Mouse (Mus musculus) heart, embryonic 14.5 days (tissue): ENCODE data around the gene Celf1. TPM values are rescaled to one million over a fixed set of nuclear protein-coding genes. Genes with fewer than 3 reads are reported as not detected.

Source experiments
- ATAC-seq: fragments of 200-750 bp; cut with Nextera tagmentation; 2 replicates; pipeline ENCODE4 v1.8.0; 2017; ENCODE audit warnings: low read depth, moderate TSS enrichment; ENCODE audit not compliant: insufficient number of reproducible peaks, insufficient read depth, low FRiP score
- H3K27ac ChIP-seq, 2 experiments: fragments of 200-500 bp in 1 of 2; fragments of 300-500 bp in 1 of 2; sonication (generic) in 1 of 2; replicated peaks in 1 of 2; 2 replicates each; pipeline ENCODE4 v1.5.1; 2012 to 2014; ENCODE audit warnings: low read depth in 2 of 2, low read length in 2 of 2, control low read depth in 1 of 2, mild to moderate bottlenecking in 1 of 2, mixed read lengths in 1 of 2; ENCODE audit not compliant: control insufficient read depth in 1 of 2, insufficient read depth in 1 of 2
- H3K27me3 ChIP-seq: fragments of 300-500 bp; sonication (generic); 2 replicates; pipeline ENCODE4 v1.6.1; 2014; ENCODE audit warnings: mild to moderate bottlenecking, low read length, control low read depth; ENCODE audit not compliant: control insufficient read depth, insufficient read depth
- H3K36me3 ChIP-seq: fragments of 300-500 bp; sonication (generic); 2 replicates; pipeline ENCODE4 v1.6.1; 2014; ENCODE audit warnings: mild to moderate bottlenecking, control low read depth, low read length, mixed read lengths; ENCODE audit not compliant: control insufficient read depth, insufficient read depth
- H3K4me1 ChIP-seq, 2 experiments: fragments of 200-500 bp in 1 of 2; fragments of 300-500 bp in 1 of 2; sonication (generic) in 1 of 2; 2 replicates each; pipeline ENCODE4 v1.6.1; 2012 to 2014; ENCODE audit warnings: low read length in 2 of 2, control low read depth in 1 of 2, mixed read lengths in 1 of 2; ENCODE audit not compliant: control insufficient read depth in 2 of 2, insufficient read depth in 2 of 2
- H3K4me2 ChIP-seq: fragments of 300-500 bp; sonication (generic); 2 replicates; pipeline ENCODE4 v1.6.1; 2014; ENCODE audit warnings: mild to moderate bottlenecking, low read length
- H3K4me3 ChIP-seq, 2 experiments: fragments of 200-500 bp in 1 of 2; fragments of 300-500 bp in 1 of 2; sonication (generic) in 1 of 2; 2 replicates each; pipeline ENCODE4 v1.5.1; 2012 to 2014; ENCODE audit warnings: low read length in 2 of 2, mild to moderate bottlenecking in 2 of 2, control low read depth in 1 of 2, low read depth in 1 of 2, moderate library complexity in 1 of 2; ENCODE audit not compliant: control insufficient read depth in 1 of 2, insufficient read depth in 1 of 2
- H3K9ac ChIP-seq: fragments of 300-500 bp; sonication (generic); 2 replicates; pipeline ENCODE4 v1.6.1; 2014; ENCODE audit warnings: mild to moderate bottlenecking, low read length
- H3K9me3 ChIP-seq: fragments of 300-500 bp; sonication (generic); 2 replicates; pipeline ENCODE4 v1.6.1; 2016; ENCODE audit warnings: low read length, control low read depth; ENCODE audit not compliant: control insufficient read depth
- WGBS: fragments of 180-500 bp; shearing (Covaris S2); extraction: QIAGEN DNeasy Blood & Tissue Kit; methylation state at CpG from one replicate; pipeline ENCODE4 v1.1.7; 2014; 5-methylcytosine and 5-hydroxymethylcytosine counted together
- polyA plus RNA-seq: library from polyadenylated mRNA; unstranded; fragments of >200 nt; fragmentation: Nextera tagmentation; extraction: Ambion mirVana; gene quantifications from 2 replicates; pipeline ENCODE4 v1.2.1, GENCODE M21; 2014

Gene Celf1
- polyA plus RNA-seq, 1 experiment from 2014 or later, result 76.6 TPM

DNA sequence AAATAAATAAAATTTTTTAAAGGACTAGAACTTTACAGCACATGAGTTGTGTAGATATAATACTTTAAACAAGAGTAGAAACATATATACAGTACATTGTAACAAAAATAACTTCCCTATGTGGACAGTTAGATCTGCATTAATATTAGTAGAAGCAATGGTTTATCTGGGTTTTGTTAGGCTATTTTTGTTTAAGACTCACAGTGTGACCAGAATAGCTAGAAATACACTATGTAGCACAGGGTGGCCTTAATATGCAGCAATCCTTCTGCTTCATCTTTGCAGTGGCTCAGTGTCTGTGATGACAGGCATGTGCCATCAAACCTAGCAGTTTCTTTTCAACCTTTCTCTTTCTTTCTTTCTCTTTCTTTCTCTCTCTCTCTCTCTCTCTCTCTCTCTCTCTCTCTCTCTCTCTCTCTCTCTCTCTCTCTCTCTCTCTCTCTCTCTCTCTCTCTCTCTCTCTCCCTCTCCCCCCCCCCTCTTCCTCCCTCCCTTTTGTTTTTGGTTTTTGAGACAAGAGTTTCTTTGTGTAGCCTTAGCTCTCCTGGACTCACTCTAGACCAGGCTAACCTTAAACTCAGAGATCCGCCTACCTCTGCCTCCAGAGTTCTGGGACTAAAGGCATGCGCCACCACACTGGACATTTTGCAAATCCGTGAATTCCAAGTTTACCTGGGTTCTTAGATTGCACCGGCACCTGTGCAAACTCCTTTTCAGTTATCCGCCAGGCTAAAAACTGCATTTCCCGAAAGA lies 113.2 kb downstream of the Celf1 start:
- H3K4me1 ChIP-seq, result peaks cover 3 to 10% of the 10 kb centered on the region in 2 experiments; a peak in 3 of 4 replicates
- peaks cover 45% of the 10 kb centered on the region for H3K36me3 ChIP-seq
- peak overlapping the region; percentile 64 to 94 for H3K4me3 ChIP-seq
- H3K9me3 ChIP-seq, result no peaks in the 10 kb centered on the region
- peak overlapping the region; percentile 45 to 81; a peak in 2 of 4 replicates for H3K27ac ChIP-seq
- H3K4me2 ChIP-seq, result peak overlapping the region; percentile 59
- WGBS, result under 1% methylated on average over 6 of the region's 6 CpGs
- H3K27me3 ChIP-seq, result no peaks in the 10 kb centered on the region
- peak overlapping the region; percentile 79 for H3K9ac ChIP-seq
- peak; percentile 23; the same call in 1 of the 2 replicates for ATAC-seq

DNA sequence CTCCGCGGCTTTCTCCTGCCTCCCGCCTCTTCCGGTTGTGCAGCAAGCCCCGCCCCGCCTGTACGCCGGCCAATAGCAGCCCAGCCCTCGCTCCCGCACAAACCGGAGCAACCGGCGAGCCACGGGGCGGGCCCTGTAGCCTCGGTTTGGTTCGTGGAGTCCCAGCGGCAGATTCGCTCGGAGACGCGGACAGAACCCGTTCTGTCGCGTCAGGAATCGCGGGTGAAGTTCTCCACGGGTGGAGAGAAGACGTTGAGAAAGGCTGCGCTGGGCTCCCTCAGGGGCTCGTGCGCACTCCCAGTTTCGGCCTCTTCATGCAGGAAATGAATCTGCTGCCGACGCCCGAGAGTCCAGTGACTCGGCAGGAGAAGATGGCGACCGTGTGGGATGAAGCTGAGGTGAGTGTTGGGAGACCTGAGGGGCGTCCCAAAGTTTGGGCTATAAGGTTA lies 113.8 kb downstream of the Celf1 start, which contains the start of gene Psmc3:
Gene Psmc3 (plus strand): TSS at position 76 of the 449 bp plus-strand sequence.
- H3K4me2 ChIP-seq, result peak within 1 kb of the TSS; percentile 79
- H3K9ac ChIP-seq, result peak within 1 kb of the TSS; percentile 79
- no peaks in the 10 kb centered on the region for H3K27me3 ChIP-seq
- peak; percentile 96 for ATAC-seq
- no peaks in the 10 kb centered on the region for H3K9me3 ChIP-seq
- H3K4me1 ChIP-seq, result peaks cover 3 to 10% of the 10 kb centered on the region in 2 experiments; a peak in 3 of 4 replicates
- peak within 1 kb of the TSS; percentile 64 to 94 for H3K4me3 ChIP-seq
- peak within 1 kb of the TSS; percentile 81 to 91 for H3K27ac ChIP-seq
- H3K36me3 ChIP-seq, result peaks cover 51% of the 10 kb centered on the region
- under 1% methylated on average over 40 of the region's 40 CpGs for WGBS

DNA sequence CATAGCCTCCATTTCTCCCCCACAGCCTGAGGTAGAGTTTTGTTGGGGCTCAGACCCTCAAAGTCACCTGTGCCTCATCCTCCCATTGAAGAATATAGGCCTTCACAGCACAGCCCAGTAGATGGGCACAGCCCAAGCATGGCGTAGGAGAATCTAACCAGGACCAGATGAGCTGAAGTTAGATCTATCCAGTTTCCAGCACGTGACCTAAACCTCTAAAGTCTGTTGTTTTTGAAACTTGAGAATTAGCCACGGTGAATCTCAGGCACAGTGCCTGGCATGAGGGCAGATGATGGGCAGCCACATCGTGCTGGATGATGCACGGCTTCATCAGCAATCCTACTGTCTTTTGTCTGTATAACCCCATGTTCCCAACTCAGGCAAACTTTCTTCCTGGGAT lies 118.3 kb downstream of the Celf1 start:
- Histone ChIP-seq H3K4me2 (no peak overlapping the region), H3K36me3 (peaks cover 71% of the 10 kb centered on the region), H3K27ac (no peak overlapping the region), H3K27me3 (no peaks in the 10 kb centered on the region), H3K9me3 (no peaks in the 10 kb centered on the region), H3K4me1 (peaks cover 21 to 34% of the 10 kb centered on the region in 2 experiments), H3K4me3 (no peak overlapping the region), H3K9ac (no peak overlapping the region)
- no peak for ATAC-seq
- 92% methylated on average over 5 of the region's 5 CpGs for WGBS

DNA sequence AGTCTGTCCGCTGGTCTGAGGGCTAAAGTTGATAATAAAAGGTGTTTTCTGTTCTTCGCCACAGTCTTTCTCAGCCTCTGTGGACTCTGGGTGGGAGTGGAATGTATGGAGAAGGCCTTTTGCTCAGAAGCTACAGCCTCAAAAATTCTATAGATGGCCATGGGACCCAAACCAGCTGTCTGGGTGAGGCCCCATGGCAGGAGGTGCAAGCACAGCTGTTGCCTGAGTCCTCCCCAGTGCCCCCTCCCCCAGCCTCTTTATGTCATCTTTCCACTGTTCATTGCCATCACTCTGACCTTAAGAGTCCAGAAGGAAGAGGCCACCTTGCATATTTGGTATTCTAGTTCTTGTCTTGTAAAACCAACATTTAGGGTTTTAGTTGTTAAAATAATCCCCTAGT lies 119.2 kb downstream of the Celf1 start:
- ATAC-seq, result no peak
- Histone ChIP-seq H3K36me3 (peaks cover 81% of the 10 kb centered on the region), H3K27ac (no peak overlapping the region), H3K4me3 (no peak overlapping the region), H3K9me3 (no peaks in the 10 kb centered on the region), H3K4me2 (no peak overlapping the region), H3K4me1 (peaks cover 21 to 34% of the 10 kb centered on the region in 2 experiments), H3K9ac (no peak overlapping the region), H3K27me3 (no peaks in the 10 kb centered on the region)
- WGBS, result 100% methylated on average over 2 of the region's 2 CpGs

DNA sequence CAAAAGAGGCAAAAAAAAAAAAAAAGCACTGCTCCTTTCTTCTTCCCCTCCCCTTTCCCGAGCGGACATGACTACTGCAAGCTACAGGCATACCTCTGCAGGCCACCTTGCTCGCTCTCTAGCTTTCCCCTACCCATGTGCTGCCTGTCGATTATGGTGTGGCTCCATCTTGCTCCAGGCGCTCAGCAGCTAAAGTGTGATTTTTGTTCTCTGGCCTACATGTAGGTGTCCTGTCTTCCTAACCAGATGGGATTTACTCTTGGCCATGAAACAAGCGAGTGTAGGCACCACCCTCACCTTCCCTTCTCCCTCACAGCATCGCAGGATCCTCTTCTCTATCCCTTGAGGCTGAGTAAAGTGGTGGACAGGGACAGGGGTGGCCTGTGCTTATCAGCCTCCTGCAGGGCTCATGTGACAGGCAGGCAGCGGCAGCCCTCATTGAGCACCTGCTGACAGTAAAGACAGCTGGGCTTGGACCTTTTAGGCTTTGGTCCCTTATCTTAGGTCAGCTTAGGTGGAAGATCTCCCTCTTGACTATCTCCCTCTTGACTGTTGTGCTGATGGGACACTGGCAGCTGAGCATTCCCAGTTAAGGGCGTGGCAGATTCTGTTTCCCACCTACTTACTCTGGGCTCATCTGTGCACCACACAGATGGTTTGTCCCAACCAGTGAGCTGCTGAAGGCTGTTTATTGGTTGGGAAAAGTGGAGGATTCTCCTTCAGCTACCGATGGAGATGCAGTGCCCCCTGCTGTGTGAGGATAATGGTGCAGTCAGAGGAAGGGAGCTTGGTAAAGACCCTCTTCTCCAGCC lies 120.6 kb downstream of the Celf1 start:
- no peak overlapping the region; the same call in 1 of the 2 replicates for H3K4me2 ChIP-seq
- 45% methylated on average over 10 of the region's 10 CpGs for WGBS
- H3K4me1 ChIP-seq, result peaks cover 18 to 27% of the 10 kb centered on the region in 2 experiments
- H3K27me3 ChIP-seq, result no peaks in the 10 kb centered on the region
- H3K9me3 ChIP-seq, result no peaks in the 10 kb centered on the region
- peaks cover 83% of the 10 kb centered on the region for H3K36me3 ChIP-seq
- peak overlapping the region; percentile 25; the same call in 1 of the 2 replicates for H3K9ac ChIP-seq
- peak overlapping the region; percentile 87 to 91 for H3K27ac ChIP-seq
- no peak overlapping the region for H3K4me3 ChIP-seq
- ATAC-seq, result peak; percentile 8; the same call in 1 of the 2 replicates

DNA sequence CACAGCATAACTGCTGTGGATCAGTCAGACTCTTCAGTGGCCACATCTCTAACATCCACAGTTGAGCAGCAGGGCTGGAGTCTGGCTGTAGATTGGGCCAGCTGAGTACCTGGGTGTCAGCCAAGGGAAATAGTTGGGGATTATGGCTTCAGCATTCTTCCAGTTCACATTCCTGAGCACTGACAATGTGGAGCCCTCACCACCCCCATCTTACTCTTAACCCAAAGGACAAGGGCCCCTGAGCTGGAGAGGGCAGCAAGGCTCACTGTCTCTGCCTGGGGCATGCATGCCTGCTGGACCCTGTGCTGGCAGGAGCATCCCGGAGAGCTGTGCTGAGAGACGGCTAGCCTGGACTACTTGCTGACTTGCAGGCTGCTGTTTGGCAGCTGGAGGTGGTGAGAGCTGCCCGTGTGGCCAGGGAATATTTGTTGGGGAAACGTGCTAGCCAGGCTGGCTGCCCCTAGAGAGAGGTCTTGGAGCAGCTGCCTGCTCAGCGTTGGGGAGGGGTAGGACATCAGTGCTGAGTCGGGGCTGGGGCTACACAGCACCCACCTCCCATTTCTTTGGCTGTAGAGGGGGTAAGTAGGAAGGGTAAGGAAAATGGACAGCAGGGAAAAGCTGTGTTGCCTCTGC lies 121.8 kb downstream of the Celf1 start:
- Histone ChIP-seq H3K27ac (peak overlapping the region; percentile 87 to 91), H3K27me3 (no peaks in the 10 kb centered on the region), H3K9ac (peak overlapping the region; percentile 50), H3K4me3 (no peak overlapping the region), H3K36me3 (peaks cover 82% of the 10 kb centered on the region), H3K9me3 (no peaks in the 10 kb centered on the region), H3K4me2 (peak overlapping the region; percentile 36), H3K4me1 (peaks cover 18 to 35% of the 10 kb centered on the region in 2 experiments)
- WGBS, result 37% methylated on average over 6 of the region's 6 CpGs
- peak; percentile 11; the same call in 1 of the 2 replicates for ATAC-seq
